Mouse (Mus musculus) cerebral cortex, adult 2 months (tissue): ENCODE measurements around the gene Gm20388.

ENCODE experiments used
- WGBS: fragments of 180-500 bp; shearing (Covaris S2); methylation state at CpG from one replicate; pipeline ENCODE4 v1.1.7; 2018; 5-methylcytosine and 5-hydroxymethylcytosine counted together

The Gm20388 gene

DNA sequence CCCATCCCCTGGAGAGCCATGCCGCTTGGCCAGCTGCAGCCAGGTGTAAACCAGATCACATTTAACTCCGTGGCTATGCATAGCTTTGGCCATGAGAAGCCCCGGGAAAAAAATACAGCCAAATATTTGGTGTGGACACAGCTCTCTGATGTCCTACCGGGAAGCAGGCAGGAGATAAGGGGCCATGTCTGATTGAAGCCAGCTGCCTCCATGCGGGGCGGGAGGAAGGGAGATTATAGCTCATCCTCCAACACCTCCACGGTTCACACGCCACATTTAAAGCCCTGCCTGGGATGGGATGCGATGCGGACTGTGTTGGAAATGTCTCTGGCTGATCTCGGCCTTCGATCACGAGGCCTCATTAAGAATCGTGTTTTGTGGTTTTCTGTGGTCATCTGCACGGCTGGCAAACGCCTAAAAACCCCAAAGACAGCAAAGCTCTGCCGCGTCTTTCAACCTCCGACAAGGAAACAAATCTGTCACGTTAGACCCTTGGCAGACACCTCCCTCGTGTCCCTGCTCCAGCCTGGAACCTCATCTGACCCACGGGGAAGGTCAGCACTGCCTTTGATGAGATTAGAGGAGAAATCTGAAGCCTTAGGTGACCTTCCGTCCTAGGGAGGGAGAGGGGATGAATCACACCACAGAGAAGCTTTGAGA is 2165.7 kb downstream of the Gm20388 start:
- 67% methylated on average over 23 of the region's 23 CpGs for WGBS

- 85% methylated on average over 12 of the region's 12 CpGs for WGBS
These were observed 2167.7 kb downstream of the Gm20388 start for GRCm38 (mm10) chr8:122078321-122078720.

DNA sequence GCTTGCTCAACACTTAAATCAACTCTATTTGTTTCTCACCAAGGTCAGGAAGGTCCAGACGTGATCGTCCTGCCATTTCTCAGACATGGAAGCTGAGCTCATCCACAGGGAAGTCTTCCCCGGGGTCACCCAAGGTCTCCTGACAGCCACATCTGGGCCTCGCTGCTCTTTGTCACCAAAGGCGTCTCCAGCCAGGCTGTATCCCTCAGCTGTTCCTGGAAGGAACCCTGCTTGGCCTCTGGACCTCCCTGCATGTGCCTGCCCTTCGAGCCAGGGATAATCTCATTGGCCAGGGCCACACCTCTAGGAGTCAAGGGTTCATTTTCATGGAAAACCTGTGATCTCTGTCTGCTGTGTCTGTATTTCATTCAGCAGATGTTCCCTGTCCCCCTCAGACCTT is 2168.5 kb downstream of the Gm20388 start:
- 73% methylated on average over 6 of the region's 6 CpGs for WGBS

- 88% methylated on average over 5 of the region's 5 CpGs for WGBS
These were observed 2169.7 kb downstream of the Gm20388 start for GRCm38 (mm10) chr8:122080347-122080746.

GRCm38 (mm10) chr8:122083401-122083800 is 2172.8 kb downstream of the Gm20388 start:
- WGBS, result 83% methylated on average over 6 of the region's 6 CpGs

DNA sequence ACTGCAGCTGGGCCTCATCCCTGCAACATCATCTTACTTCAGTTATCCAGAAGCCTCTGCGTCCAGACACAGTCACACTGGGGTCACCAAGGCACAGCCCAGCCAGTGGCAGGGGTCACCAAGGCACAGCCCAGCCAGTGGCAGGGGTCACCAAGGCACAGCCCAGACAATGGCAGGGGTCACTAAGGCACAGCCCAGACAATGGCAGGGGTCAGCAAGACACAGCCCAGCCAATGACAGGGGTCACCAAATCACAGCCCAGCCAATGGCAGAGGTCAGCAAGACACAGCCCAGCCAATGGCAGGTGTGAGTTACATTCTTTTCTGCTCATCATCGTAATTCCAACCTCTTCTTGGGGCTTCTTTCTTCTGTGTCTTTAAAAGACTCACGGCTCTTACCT is 2173.5 kb downstream of the Gm20388 start:
- WGBS, result 35% methylated on average over 3 of the region's 3 CpGs

GRCm38 (mm10) chr8:122084726-122085410 is 2174.2 kb downstream of the Gm20388 start:
- 54% methylated on average over 15 of the region's 15 CpGs for WGBS

DNA sequence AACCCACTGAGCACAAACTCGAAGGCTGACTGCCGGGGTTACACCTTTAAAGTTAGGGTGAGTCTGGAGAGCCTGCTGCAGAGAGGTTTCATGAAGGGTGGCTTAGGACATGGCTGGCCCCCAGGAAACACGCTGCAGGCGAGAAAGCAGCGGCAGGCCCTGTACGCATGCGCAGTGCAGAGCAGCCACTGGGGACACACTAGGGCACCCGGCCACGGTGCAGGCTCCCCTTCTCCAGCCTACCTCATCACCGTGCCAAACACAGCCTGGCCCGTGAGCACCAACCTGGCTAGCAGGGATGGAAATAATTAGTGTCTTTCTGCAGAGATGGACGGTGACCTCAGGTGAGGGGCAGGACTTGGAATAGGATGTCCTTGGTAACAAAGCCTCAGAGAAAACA is 2175.4 kb downstream of the Gm20388 start:
- 90% methylated on average over 12 of the region's 12 CpGs for WGBS

GRCm38 (mm10) chr8:122088631-122089030 is 2178.0 kb downstream of the Gm20388 start:
- WGBS, result 80% methylated on average over 16 of the region's 16 CpGs

DNA sequence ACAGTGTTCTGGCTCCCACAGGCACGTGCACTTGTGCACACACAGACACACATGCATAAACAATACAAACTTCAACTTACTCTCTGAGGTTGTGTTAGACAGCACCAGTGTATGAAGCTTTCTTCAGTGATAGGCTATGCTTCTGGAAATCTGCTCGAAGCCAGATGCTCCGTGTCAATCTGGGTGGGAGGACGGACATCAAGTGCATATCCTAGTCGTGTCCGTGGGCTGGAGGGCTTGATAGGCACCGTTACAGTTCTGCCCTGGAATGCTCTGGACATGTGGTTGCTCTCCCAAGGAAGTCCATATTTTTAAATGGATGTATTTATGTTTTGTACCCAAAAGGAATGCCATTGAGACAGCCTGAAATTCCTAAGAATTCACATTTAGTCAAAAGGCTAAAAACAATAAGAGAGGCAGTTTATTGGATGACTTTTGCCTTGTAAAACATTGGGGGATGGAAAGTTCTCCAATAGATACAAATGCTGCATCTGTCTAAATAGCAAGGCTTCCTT is 2178.6 kb downstream of the Gm20388 start:
- WGBS, result 77% methylated on average over 7 of the region's 7 CpGs

GRCm38 (mm10) chr8:122092476-122092875 is 2181.8 kb downstream of the Gm20388 start:
- WGBS, result 90% methylated on average over 5 of the region's 5 CpGs

DNA sequence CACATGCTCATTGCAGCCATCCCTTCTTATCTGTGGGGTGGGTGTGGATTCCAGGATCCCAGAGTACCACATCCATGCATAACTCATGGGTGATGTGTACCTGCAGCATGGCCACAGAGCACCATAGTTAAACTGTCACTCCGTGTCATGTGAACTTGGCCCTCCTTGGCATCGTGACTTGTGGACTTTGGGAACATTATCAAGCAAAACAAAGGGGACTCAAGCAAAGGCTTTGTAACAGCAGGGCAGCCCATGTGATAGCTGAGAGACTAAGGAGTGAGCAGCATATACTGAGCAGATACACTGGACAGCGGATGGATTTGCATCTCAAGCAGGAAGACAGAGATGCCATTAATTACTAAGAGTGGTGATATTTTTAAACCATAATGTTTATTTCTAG is 2188.1 kb downstream of the Gm20388 start:
- WGBS, result 85% methylated on average over 3 of the region's 3 CpGs

DNA sequence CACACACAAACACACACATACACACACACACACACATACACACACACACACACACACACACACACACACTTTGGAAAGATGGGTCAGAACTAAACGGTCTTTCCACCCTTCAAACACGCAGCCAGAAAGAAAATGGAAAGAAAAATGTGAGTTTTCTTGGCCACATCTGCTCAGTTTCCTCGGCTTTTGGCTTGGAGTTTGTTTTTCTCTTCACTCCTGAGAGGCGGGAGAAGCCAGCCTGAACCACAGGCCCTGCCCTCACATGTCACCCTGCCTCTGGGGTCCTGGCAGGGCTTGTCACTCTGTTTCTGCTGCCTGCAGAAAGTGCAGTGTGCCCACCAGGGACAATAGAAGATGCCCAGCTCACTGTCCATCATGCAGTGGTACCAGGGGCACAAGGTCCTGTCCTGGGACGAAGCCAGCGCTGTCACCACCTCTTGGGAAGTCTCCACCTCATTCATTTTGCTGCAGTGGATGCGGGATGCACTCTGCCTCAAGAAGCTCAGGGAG is 2189.1 kb downstream of the Gm20388 start:
- 76% methylated on average over 7 of the region's 7 CpGs for WGBS

GRCm38 (mm10) chr8:122101816-122102215 is 2191.2 kb downstream of the Gm20388 start:
- WGBS, result 82% methylated on average over 5 of the region's 5 CpGs

- 65% methylated on average over 8 of the region's 8 CpGs for WGBS
These were observed 2191.6 kb downstream of the Gm20388 start for GRCm38 (mm10) chr8:122102286-122102685.

- 81% methylated on average over 9 of the region's 9 CpGs for WGBS
These were observed 2192.6 kb downstream of the Gm20388 start for GRCm38 (mm10) chr8:122103241-122103640.

DNA sequence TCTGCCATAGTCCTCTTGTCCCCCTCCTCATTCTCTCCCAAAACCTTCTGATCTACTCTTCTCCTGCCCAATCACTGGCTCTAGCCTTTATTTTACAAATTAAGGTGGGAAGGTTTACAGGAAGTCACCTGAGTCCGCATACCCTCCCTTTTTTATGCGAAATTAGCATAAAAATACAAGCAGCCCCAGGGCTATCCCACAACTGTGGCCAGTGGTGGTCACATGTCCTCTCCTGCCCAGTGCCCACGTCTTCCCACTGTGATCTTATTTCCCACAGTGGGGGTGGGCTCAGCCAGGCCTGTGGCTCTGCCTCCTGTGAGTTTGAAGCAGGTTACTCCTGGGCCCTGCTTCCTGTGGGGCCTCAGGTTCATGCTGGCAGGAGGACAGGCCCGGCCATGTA is 2194.0 kb downstream of the Gm20388 start:
- WGBS, result 80% methylated on average over 4 of the region's 4 CpGs

GRCm38 (mm10) chr8:122106270-122106669 is 2195.6 kb downstream of the Gm20388 start:
- whole genome bisulfite sequencing, result 55% methylated on average over 9 of the region's 9 CpGs

GRCm38 (mm10) chr8:122110240-122110866 is 2199.7 kb downstream of the Gm20388 start:
- 69% methylated on average over 20 of the region's 20 CpGs for WGBS

DNA sequence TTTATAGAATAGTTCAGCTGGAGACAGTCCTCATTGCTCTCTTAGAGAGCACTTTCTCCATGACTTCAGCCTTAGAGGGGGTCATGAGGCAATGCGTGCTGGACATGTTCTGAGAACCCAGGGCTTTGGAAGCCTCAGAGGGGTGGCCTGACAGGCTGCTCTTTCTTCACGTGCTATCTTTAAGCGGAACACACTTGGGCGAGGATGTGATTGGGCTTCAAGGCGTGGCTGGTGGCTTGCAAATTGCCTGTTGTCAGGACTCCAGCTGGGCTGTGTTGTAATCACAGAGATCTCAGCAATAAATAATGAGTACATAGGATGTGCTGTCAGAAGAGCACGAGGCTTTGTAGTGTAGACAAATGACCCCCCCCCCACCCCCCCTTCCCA is 2200.2 kb downstream of the Gm20388 start:
- 61% methylated on average over 6 of the region's 6 CpGs for WGBS

DNA sequence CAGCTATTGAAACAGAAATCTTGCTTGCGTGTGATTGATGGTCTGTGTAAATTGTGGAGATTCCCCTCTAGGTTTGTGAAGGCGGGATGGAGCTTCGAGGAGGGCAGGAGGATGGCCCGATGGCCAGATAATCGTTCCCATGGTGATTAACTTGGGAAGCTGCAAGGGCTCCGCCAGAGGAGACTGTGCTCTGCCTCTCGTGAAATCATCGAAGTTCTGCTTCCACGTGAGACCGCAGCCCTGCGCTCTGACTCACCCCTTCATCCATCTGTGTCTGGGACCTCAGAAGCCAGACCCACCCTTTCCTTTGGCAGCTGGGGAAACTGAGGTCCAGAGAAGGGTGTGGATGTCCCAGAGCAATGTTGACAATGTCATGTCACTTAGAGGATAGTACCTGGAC is 2201.1 kb downstream of the Gm20388 start:
- 79% methylated on average over 11 of the region's 11 CpGs for WGBS

GRCm38 (mm10) chr8:122112264-122112965 is 2201.8 kb downstream of the Gm20388 start:
- WGBS, result 82% methylated on average over 11 of the region's 14 CpGs
